Mouse (Mus musculus) ES-E14 (cell line): Measurements from ENCODE around the gene Pkn3. TPM values are rescaled to one million over a fixed set of nuclear protein-coding genes. Genes with fewer than 3 reads are reported as not detected.

Experiments
- DNase-seq: peaks from one replicate; pipeline ENCODE4 v3.0.0-alpha.2; 2013; ENCODE audit warnings: low read depth, low spot score
- H3K27ac ChIP-seq: 2 replicates; pipeline ENCODE4 v1.5.1; 2012; ENCODE audit warnings: low read depth, mild to moderate bottlenecking, low read length, moderate library complexity, mixed read lengths; ENCODE audit not compliant: poor library complexity, insufficient read depth, severe bottlenecking
- H3K36me3 ChIP-seq: 2 replicates; pipeline ENCODE4 v1.6.1; 2012; ENCODE audit warnings: mild to moderate bottlenecking, low read length, moderate library complexity, mixed read lengths; ENCODE audit not compliant: control insufficient read depth, poor library complexity, insufficient read depth, severe bottlenecking
- H3K4me1 ChIP-seq, 2 experiments: fragments of 150-350 bp in 1 of 2; sonication (generic) in 1 of 2; 2 replicates each; pipeline ENCODE4 v1.6.1; 2012; ENCODE audit warnings: low read length in 2 of 2, mild to moderate bottlenecking in 1 of 2, mixed read lengths in 1 of 2; ENCODE audit not compliant: control insufficient read depth in 2 of 2, insufficient read depth in 2 of 2, poor library complexity in 1 of 2
- H3K4me3 ChIP-seq, 2 experiments: fragments of 150-350 bp in 1 of 2; sonication (generic) in 1 of 2; 2 replicates each; pipeline ENCODE4 v1.5.1; 2012; ENCODE audit warnings: low read length in 2 of 2, low read depth in 1 of 2, mild to moderate bottlenecking in 1 of 2, mixed read lengths in 1 of 2; ENCODE audit not compliant: insufficient read depth in 1 of 2, poor library complexity in 1 of 2, severe bottlenecking in 1 of 2
- H3K9ac ChIP-seq: 2 replicates; pipeline ENCODE4 v1.6.1; 2012; ENCODE audit warnings: low read depth, mild to moderate bottlenecking, low read length, mixed read lengths; ENCODE audit not compliant: poor library complexity, insufficient read depth, severe bottlenecking
- H3K9me3 ChIP-seq: fragments of 150-350 bp; sonication (generic); 2 replicates; pipeline ENCODE4 v1.6.1; 2012; ENCODE audit warnings: low read depth, mild to moderate bottlenecking, low read length; ENCODE audit not compliant: control insufficient read depth, insufficient read depth
- CHD2 ChIP-seq: IDR thresholded peaks from 2 replicates; pipeline ENCODE4 v1.6.1; 2014; ENCODE audit warnings: mild to moderate bottlenecking, low read depth, low read length, inconsistent platforms
- HCFC1 ChIP-seq: IDR thresholded peaks from 2 replicates; pipeline ENCODE4 v1.6.1; 2012; ENCODE audit warnings: low read length, inconsistent platforms, borderline replicate concordance; ENCODE audit not compliant: insufficient read depth
- MAFK ChIP-seq: IDR thresholded peaks from 2 replicates; pipeline ENCODE4 v1.6.1; 2014; ENCODE audit warnings: mild to moderate bottlenecking, low read depth, low read length, inconsistent platforms; ENCODE audit not compliant: insufficient read depth
- ZC3H11A ChIP-seq: IDR thresholded peaks from 2 replicates; pipeline ENCODE4 v1.6.1; 2012; ENCODE audit warnings: low read depth, mild to moderate bottlenecking, inconsistent platforms, low read length, borderline replicate concordance
- ZNF384 ChIP-seq: IDR thresholded peaks from 2 replicates; pipeline ENCODE4 v1.6.1; 2012; ENCODE audit warnings: low read depth, low read length, inconsistent platforms
- in situ Hi-C, 2 experiments: fragments of 600-800 bp; cut with MboI; formaldehyde crosslinking; loops; one replicate each; pipeline ENCODE4 v1.15.1; 2025; ENCODE audit warnings: low sequenced_read_pairs in 2 of 2, inconsistent platforms in 1 of 2; ENCODE audit not compliant: unreplicated experiment in 2 of 2
- total RNA-seq: library from RNA; depleted of rRNA; stranded (reverse); fragments of 300-350 nt; gene quantifications from 2 replicates; pipeline ENCODE4 v1.2.3, GENCODE M21; 2012

Gene Pkn3
- total RNA-seq, 1 experiment = 19.1 TPM

- TF ChIP-seq ZC3H11A (no peak), ZNF384 (no peak), MAFK (no peak), CHD2 (no peak), HCFC1 (no peak)
- Histone ChIP-seq H3K9me3 (no peaks in the 10 kb centered on the region), H3K36me3 (peaks cover 30% of the 10 kb centered on the region), H3K9ac (peak overlapping the region; percentile 93), H3K4me1 (peaks cover 0 to 3% of the 10 kb centered on the region in 2 experiments; a peak in 3 of 4 replicates), H3K27ac (peak overlapping the region; percentile 91), H3K4me3 (peak overlapping the region; percentile 91 to 99)
- in situ Hi-C loops = no loop called here
- DNase-seq = no peak
These were observed 15.0 kb upstream of the Pkn3 start for GRCm38 (mm10) chr2:30062249-30063093.

DNA sequence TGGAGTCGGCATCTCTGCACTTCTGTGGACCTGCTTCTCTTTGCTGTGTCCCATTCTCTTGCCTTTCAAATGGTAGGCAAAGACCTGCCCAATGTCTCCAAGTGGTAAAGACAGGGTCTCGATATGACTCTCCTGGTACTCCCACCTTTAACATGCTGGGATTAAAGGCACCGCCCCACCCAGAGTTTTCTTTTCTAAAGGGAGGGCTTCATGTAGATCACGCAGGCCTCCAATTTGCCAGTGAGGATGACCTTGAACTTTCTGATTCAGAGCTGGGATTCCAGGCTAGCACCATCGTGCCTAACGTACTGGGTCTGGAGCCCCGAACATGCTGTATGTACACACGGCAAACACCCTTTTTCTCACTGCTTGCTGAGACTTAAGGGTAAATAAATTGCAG lies 14.2 kb upstream of the Pkn3 start:
- Histone ChIP-seq H3K36me3 (peaks cover 35% of the 10 kb centered on the region), H3K27ac (peak overlapping the region; percentile 91; the same call in 1 of the 2 replicates), H3K4me3 (peak overlapping the region; percentile 91 to 99), H3K9me3 (no peaks in the 10 kb centered on the region), H3K4me1 (peaks cover 3 to 4% of the 10 kb centered on the region in 2 experiments; a peak in 3 of 4 replicates), H3K9ac (peak overlapping the region; percentile 93)
- TF ChIP-seq ZNF384 = no peak
- TF ChIP-seq CHD2 = no peak
- no peak for TF ChIP-seq HCFC1
- TF ChIP-seq MAFK = no peak
- TF ChIP-seq ZC3H11A = no peak
- DNase-seq = no peak
- in situ Hi-C loops = no loop called here

DNA sequence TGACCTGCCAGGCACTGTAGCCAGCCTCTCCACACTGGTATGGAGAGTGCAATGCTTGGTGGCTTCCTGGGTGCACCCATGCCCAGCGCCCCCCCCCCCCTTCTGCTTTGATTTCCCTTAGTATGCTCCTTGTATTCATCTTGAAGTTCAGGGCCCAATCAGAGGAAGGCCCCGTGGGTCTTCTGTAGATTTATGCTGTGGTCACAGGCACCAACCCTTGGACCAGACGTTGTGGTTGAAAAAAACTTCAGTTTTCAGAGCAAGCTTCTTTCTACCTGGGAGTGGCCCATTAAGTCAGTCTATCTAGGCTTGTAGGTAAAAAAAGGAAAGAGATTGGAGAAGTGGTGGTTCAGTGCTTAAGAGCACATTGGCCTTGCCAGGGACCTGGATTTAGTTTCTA lies 13.7 kb upstream of the Pkn3 start:
- Histone ChIP-seq H3K4me1 (peaks cover 3 to 5% of the 10 kb centered on the region in 2 experiments; a peak in 3 of 4 replicates), H3K9me3 (no peaks in the 10 kb centered on the region), H3K27ac (no peak overlapping the region), H3K36me3 (peaks cover 40% of the 10 kb centered on the region), H3K9ac (peak overlapping the region; percentile 93), H3K4me3 (peak overlapping the region; percentile 91 to 99)
- in situ Hi-C loops = no loop called here
- TF ChIP-seq CHD2 (no peak), HCFC1 (no peak), ZNF384 (no peak), MAFK (no peak), ZC3H11A (no peak)
- no peak for DNase-seq

GRCm38 (mm10) chr2:30064298-30064697 lies 13.2 kb upstream of the Pkn3 start:
- TF ChIP-seq CHD2 = no peak
- no peak for TF ChIP-seq ZC3H11A
- no peak for TF ChIP-seq ZNF384
- TF ChIP-seq MAFK = no peak
- TF ChIP-seq HCFC1 = no peak
- H3K9me3 ChIP-seq = no peaks in the 10 kb centered on the region
- in situ Hi-C loops = no loop called here
- no peak for DNase-seq
- H3K4me1 ChIP-seq = peaks cover 2 to 3% of the 10 kb centered on the region in 2 experiments; a peak in 3 of 4 replicates
- peak overlapping the region; percentile 91 to 99 for H3K4me3 ChIP-seq
- H3K36me3 ChIP-seq = peaks cover 45% of the 10 kb centered on the region
- no peak overlapping the region; the same call in 1 of the 2 replicates for H3K27ac ChIP-seq
- H3K9ac ChIP-seq = peak overlapping the region; percentile 93; the same call in 1 of the 2 replicates
